Mouse (Mus musculus): ENCODE results near the gene Spdef. TPM values are rescaled to one million over a fixed set of nuclear protein-coding genes. Genes with fewer than 3 reads are reported as not detected.

The Spdef gene
- polyA plus RNA-seq, 1 experiment: 4.8 TPM

DNA sequence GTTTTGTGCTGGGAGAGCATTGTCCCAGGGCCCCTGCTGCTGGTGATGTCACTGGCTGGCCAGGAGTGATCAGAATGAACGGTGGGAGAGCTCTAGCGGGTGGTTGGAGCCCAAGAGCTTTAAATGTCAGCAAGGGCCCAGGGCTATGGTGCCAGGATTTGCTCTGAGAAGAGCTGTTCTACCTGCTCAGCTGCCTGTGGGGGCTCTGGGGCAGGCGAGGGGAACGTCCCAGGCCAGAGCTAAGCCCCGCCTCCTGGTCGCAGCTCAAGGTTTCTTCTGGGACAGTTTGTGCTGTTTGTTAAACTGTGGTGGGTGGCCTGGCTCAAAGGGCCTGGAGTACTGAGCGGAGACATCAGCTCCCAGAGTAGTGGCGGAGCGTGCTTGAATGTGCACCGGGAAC lies 3.3 kb downstream of the Spdef start:
- Histone ChIP-seq H3K4me3 (ENCODE audit: control insufficient read depth, low read depth, low read length) (no peak overlapping the region), H3K36me3 (ENCODE audit: control insufficient read depth, insufficient read depth, low read length) (no peaks in the 10 kb centered on the region), H3K4me1 (ENCODE audit: control insufficient read depth, insufficient read depth, low read length) (no peaks in the 10 kb centered on the region; the same call in 1 of the 2 replicates), H3K27ac (ENCODE audit: control insufficient read depth, insufficient read depth, low read depth, low read length) (no peak overlapping the region), H3K27me3 (ENCODE audit: control insufficient read depth, insufficient read depth, low read length) (no peaks in the 10 kb centered on the region)
- TF ChIP-seq POLR2A (IDR thresholded peaks at IDR 0.05; ENCODE audit: control insufficient read depth, low read depth, low read length) (no peak), CTCF (IDR thresholded peaks at IDR 0.05; ENCODE audit: control insufficient read depth, insufficient read depth, insufficient replicate concordance, low read depth, low read length) (no peak)

DNA sequence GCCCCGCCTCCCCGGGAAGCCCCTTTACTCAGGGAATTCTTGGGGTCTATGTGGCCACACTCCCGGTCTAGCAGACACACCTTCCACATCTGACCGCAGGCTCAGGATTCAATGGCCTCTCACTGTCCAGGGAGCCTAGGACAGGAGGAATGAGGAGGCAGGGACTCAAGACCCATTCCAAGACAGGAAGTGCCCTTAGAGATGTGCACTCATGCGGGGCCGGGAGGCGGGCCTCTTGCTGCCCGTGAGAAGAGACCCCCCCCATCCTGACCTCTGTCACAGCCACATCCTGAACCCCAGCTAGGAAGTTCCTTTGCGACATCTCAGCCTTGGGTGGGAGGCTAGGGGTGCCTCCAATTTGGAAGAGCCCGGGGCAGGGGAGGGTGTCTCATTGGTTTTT lies 3.7 kb downstream of the Spdef start:
- Histone ChIP-seq H3K4me1 (ENCODE audit: control insufficient read depth, insufficient read depth, low read length) (no peaks in the 10 kb centered on the region; the same call in 1 of the 2 replicates), H3K27me3 (ENCODE audit: control insufficient read depth, insufficient read depth, low read length) (no peaks in the 10 kb centered on the region), H3K27ac (ENCODE audit: control insufficient read depth, insufficient read depth, low read depth, low read length) (no peak overlapping the region), H3K4me3 (ENCODE audit: control insufficient read depth, low read depth, low read length) (no peak overlapping the region), H3K36me3 (ENCODE audit: control insufficient read depth, insufficient read depth, low read length) (no peaks in the 10 kb centered on the region)
- TF ChIP-seq CTCF (IDR thresholded peaks at IDR 0.05; ENCODE audit: control insufficient read depth, insufficient read depth, insufficient replicate concordance, low read depth, low read length): no peak
- TF ChIP-seq POLR2A (IDR thresholded peaks at IDR 0.05; ENCODE audit: control insufficient read depth, low read depth, low read length): no peak

DNA sequence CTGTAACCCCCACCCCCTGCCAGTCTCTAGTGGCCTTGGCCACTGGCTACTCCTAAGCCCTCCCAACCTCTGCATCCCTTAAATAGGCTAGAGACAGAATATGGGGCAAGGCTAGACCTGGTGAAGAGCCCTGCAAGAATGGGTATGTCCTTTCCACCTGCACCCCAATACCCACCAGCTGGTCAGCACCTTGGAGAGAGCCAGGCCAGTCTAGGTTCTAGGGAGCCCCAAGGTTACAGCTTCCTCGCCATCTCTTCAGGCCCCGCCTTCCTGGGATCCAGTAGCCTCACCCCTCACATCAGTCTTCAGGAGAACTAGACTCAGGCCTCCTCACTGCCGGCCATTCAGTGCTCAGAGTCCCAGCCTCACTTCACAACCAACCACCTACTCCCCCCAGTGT lies 4.4 kb downstream of the Spdef start:
- H3K27ac ChIP-seq (ENCODE audit: control insufficient read depth, insufficient read depth, low read depth, low read length): no peak overlapping the region
- no peak for TF ChIP-seq CTCF (IDR thresholded peaks at IDR 0.05; ENCODE audit: control insufficient read depth, insufficient read depth, insufficient replicate concordance, low read depth, low read length)
- no peak for TF ChIP-seq POLR2A (IDR thresholded peaks at IDR 0.05; ENCODE audit: control insufficient read depth, low read depth, low read length)
- H3K4me1 ChIP-seq (ENCODE audit: control insufficient read depth, insufficient read depth, low read length): no peaks in the 10 kb centered on the region; the same call in 1 of the 2 replicates
- no peak overlapping the region for H3K4me3 ChIP-seq (ENCODE audit: control insufficient read depth, low read depth, low read length)
- H3K27me3 ChIP-seq (ENCODE audit: control insufficient read depth, insufficient read depth, low read length): no peaks in the 10 kb centered on the region
- no peaks in the 10 kb centered on the region for H3K36me3 ChIP-seq (ENCODE audit: control insufficient read depth, insufficient read depth, low read length)

DNA sequence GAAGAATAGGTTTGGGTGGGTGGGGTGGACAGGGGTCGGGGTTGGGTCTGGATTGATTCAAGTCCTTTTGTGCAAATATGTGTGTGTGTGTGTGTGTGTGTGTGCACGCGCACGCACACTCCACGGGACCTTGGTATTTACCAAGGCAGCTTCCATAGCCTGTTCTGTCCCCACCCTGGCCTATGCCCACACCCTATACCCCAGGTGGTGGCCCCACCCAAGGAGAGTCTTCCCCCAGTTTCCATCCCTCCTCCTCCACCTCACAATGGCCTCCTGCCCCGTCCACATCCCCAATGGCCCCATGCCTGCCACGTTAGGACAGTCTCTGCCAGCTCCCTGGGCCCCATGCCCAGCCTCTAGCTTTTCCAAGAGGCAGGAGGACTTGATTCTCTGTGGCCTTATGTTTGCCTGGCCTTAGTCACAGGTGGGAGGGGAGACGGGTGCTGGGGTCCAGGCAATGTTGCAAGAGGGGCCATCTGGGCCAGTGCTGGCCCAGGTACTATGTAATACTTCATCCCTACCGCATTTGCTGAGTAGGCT lies 7.6 kb downstream of the Spdef start:
- H3K4me1 ChIP-seq (ENCODE audit: control insufficient read depth, insufficient read depth, low read length): peaks cover 10% of the 10 kb centered on the region
- no peak overlapping the region for H3K4me3 ChIP-seq (ENCODE audit: control insufficient read depth, low read depth, low read length)
- H3K27me3 ChIP-seq (ENCODE audit: control insufficient read depth, insufficient read depth, low read length): no peaks in the 10 kb centered on the region
- H3K36me3 ChIP-seq (ENCODE audit: control insufficient read depth, insufficient read depth, low read length): no peaks in the 10 kb centered on the region
- H3K27ac ChIP-seq (ENCODE audit: control insufficient read depth, insufficient read depth, low read depth, low read length): no peak overlapping the region
- TF ChIP-seq POLR2A (IDR thresholded peaks at IDR 0.05; ENCODE audit: control insufficient read depth, low read depth, low read length): no peak
- no peak for TF ChIP-seq CTCF (IDR thresholded peaks at IDR 0.05; ENCODE audit: control insufficient read depth, insufficient read depth, insufficient replicate concordance, low read depth, low read length)

DNA sequence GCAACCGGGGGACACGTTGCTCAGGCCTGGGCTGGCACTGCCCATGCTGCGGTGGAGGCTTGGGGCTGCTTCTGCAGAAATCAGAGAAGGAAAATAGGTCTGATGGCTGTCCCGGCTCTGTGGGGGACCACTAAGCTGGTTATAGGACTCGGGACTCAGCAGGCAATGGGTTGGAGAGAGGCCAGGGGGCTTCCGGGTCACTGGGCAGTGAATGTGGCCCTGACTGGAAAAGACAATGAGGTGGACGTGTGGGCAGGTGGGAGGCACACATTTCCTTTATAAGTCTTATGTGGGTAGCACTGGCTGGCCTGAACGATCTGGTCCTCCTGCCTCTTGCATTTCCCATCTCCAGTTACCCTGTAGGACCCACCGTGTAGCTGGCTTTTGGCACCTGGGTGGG lies 8.4 kb downstream of the Spdef start:
- peaks cover 10% of the 10 kb centered on the region for H3K4me1 ChIP-seq (ENCODE audit: control insufficient read depth, insufficient read depth, low read length)
- no peak for TF ChIP-seq POLR2A (IDR thresholded peaks at IDR 0.05; ENCODE audit: control insufficient read depth, low read depth, low read length)
- no peak for TF ChIP-seq CTCF (IDR thresholded peaks at IDR 0.05; ENCODE audit: control insufficient read depth, insufficient read depth, insufficient replicate concordance, low read depth, low read length)
- H3K27ac ChIP-seq (ENCODE audit: control insufficient read depth, insufficient read depth, low read depth, low read length): no peak overlapping the region
- no peaks in the 10 kb centered on the region for H3K27me3 ChIP-seq (ENCODE audit: control insufficient read depth, insufficient read depth, low read length)
- no peak overlapping the region for H3K4me3 ChIP-seq (ENCODE audit: control insufficient read depth, low read depth, low read length)
- no peaks in the 10 kb centered on the region for H3K36me3 ChIP-seq (ENCODE audit: control insufficient read depth, insufficient read depth, low read length)

DNA sequence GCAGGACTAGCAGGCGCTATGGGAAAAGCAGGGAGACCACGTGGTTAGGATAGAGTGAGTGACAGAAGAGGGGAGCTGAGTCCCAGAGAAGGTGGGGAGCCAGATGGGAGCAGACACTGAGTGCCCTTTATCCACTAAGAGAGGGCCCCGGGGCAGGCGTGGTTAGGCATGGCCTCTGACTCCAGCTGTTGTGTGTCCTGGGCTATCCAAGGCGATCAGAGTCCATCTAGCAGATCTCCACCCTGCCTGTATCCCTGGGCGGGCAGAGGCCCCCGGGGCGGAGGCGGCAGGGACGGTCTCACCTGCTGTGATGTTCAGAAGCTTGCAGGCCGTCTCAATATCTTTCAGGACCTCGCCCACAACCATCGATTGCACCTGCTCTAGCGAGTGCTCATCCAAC lies 9.1 kb downstream of the Spdef start:
- H3K4me3 ChIP-seq (ENCODE audit: control insufficient read depth, low read depth, low read length): no peak overlapping the region

DNA sequence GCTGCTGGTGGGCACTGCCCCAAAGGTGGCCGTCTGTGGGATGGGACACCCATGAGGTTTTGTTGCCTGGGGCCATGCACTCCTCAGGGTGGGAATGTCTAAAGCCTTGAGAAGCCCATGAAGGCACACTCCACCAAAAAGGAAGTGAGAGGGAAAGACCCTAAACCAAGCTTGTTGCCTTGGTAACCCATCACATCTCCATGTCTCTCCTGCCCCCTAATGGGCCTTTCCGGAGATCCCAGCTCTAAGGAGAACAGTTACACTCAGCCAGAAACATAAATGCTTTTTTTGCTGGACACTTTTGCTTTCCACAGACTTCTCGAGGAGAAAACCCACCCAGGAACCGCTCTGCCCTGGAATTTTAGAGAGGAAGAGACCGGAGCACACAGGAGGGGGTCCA lies 10.5 kb downstream of the Spdef start:
- Histone ChIP-seq H3K4me3 (ENCODE audit: control insufficient read depth, low read depth, low read length) (no peak overlapping the region), H3K27me3 (ENCODE audit: control insufficient read depth, insufficient read depth, low read length) (no peaks in the 10 kb centered on the region), H3K4me1 (ENCODE audit: control insufficient read depth, insufficient read depth, low read length) (peaks cover 10% of the 10 kb centered on the region), H3K27ac (ENCODE audit: control insufficient read depth, insufficient read depth, low read depth, low read length) (no peak overlapping the region), H3K36me3 (ENCODE audit: control insufficient read depth, insufficient read depth, low read length) (no peaks in the 10 kb centered on the region)
- TF ChIP-seq CTCF (IDR thresholded peaks at IDR 0.05; ENCODE audit: control insufficient read depth, insufficient read depth, insufficient replicate concordance, low read depth, low read length) (no peak), POLR2A (IDR thresholded peaks at IDR 0.05; ENCODE audit: control insufficient read depth, low read depth, low read length) (no peak)

More for the DNA sequence above, 9.1 kb downstream of the Spdef start:
- H3K36me3 ChIP-seq (ENCODE audit: control insufficient read depth, insufficient read depth, low read length): no peaks in the 10 kb centered on the region
- no peak overlapping the region for H3K27ac ChIP-seq (ENCODE audit: control insufficient read depth, insufficient read depth, low read depth, low read length)
- TF ChIP-seq POLR2A (IDR thresholded peaks at IDR 0.05; ENCODE audit: control insufficient read depth, low read depth, low read length) (no peak), CTCF (IDR thresholded peaks at IDR 0.05; ENCODE audit: control insufficient read depth, insufficient read depth, insufficient replicate concordance, low read depth, low read length) (no peak)
- no peaks in the 10 kb centered on the region for H3K27me3 ChIP-seq (ENCODE audit: control insufficient read depth, insufficient read depth, low read length)
- H3K4me1 ChIP-seq (ENCODE audit: control insufficient read depth, insufficient read depth, low read length): peaks cover 10% of the 10 kb centered on the region

DNA sequence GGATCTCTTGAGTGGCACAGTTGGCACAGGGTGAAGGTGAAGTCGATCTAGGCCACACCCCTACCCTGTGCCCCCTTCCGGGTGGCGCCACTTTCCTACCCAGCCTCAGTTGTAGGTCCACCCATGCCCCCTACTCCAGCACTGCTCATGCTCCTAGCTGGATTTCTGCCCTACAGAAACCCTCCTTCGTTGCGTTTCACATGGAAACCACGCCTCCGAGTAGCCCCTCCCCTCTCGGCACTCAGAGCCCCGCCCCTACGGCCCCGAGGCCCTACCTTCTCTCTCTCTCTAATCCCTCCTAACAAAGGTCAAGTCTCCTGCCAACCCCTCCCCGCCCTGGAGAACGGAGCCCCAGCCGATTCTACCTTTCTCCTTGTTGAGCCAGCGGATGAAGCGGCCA lies 12.0 kb downstream of the Spdef start:
- H3K4me3 ChIP-seq (ENCODE audit: control insufficient read depth, low read depth, low read length): peak overlapping the region; percentile 70
- TF ChIP-seq POLR2A (IDR thresholded peaks at IDR 0.05; ENCODE audit: control insufficient read depth, low read depth, low read length) (no peak), CTCF (IDR thresholded peaks at IDR 0.05; ENCODE audit: control insufficient read depth, insufficient read depth, insufficient replicate concordance, low read depth, low read length) (no peak)
- H3K4me1 ChIP-seq (ENCODE audit: control insufficient read depth, insufficient read depth, low read length): peaks cover 13% of the 10 kb centered on the region
- no peak overlapping the region for H3K27ac ChIP-seq (ENCODE audit: control insufficient read depth, insufficient read depth, low read depth, low read length)
- H3K36me3 ChIP-seq (ENCODE audit: control insufficient read depth, insufficient read depth, low read length): no peaks in the 10 kb centered on the region
- H3K27me3 ChIP-seq (ENCODE audit: control insufficient read depth, insufficient read depth, low read length): no peaks in the 10 kb centered on the region
